Mouse (Mus musculus): ENCODE results near the gene Bin2. TPM values are rescaled to one million over a fixed set of nuclear protein-coding genes. Genes with fewer than 3 reads are reported as not detected.

Bin2 gene
- total RNA-seq, 1 experiment from 2014 or later = 506 TPM

DNA sequence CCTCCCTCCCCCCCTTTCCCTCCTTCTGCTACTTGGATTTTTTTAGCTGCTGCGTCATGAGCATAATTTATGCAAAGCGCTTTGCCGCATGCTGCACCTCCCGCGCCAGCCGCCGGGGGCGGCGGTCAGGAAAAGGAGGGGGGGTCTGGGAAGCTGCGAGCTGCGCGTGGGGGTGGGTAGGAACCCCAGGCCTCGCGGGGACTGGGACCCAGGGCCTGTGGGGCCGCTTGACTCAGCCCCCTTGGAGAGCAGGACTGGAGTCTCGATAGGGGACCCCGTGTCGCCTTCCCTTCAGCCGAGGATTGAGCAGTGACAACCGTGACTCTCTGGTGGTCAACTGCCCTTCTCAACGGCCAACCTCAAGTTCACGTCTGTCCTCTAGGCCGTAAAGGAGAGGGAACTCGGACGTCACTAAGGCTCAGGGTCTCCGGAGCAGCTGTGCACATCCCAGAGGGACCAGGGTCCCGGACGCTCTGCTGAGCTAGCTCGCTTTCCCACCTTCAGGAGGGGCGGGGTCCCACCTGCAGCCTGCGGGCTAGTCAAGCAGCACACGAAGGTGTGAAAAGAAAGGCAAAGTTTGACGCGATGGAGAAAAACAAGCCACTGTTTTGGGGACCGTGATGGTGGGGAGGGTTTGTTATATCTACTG lies 69.2 kb downstream of the Bin2 start:
- ATAC-seq (ENCODE audit: extremely low read depth, insufficient number of reproducible peaks, low FRiP score, poor library complexity, severe bottlenecking) = peak; percentile 67

DNA sequence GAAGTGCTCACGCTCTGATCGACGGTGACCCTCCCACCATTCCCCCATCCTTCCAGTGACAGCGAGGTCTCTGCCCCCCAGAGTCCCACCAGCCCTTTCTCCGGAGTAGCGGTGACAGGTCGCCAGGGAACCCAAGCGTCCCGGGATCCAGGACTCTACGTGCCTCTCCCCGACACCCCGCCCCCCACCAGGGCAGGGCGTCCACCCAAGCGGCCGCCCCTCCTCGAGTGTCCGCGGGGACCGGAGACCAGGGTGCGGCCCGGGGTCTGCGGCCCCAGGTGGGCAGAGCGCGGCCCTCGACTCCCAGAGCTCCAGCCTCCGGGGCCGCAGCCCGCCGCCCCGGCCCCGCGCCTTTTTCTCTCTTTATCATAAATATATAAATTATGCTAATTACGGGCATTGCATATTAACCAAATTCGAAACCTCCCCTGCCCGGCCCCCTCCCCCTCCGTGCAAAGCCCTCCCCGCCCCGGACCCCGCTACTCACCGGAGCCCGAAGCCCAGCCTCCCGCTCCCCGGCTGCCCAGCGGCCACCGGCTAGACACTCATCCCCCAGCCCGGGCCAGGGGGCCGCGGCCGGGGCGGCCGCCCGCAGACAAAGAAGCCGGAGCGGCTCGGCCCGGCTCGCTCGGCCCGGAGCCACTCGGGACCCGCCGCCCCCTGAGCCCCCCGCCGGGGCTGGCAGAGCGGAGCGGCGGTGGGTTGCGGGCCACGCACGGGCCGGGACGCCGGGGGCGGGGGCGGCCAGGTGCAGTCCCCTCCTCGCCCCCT lies 69.9 kb downstream of the Bin2 start, which contains the start of gene Pou6f1:
Gene Pou6f1, minus strand, starts transcription at position 709 of the 771 bp plus-strand sequence.
- ATAC-seq (ENCODE audit: extremely low read depth, insufficient number of reproducible peaks, low FRiP score, poor library complexity, severe bottlenecking) = no peak

DNA sequence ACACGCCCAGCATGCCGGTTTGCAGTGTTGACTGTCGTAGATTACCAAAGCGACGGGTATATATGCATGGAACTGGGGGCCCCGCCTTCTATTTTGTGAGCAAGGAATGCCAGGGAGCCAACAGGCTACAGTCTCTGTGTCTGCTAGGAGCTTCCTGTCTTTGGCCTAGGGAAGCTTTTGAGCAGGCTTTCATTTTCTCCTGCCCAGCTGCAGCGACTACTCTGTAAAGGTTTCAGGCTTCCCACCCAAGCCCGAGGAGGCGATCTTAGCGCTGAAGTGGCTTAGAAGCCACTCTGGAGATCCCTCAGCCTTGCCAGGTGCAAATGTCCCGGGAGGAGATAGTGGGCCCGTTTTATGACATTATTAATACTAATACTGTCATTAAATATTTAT lies 70.5 kb downstream of the Bin2 start:
- ATAC-seq (ENCODE audit: extremely low read depth, insufficient number of reproducible peaks, low FRiP score, poor library complexity, severe bottlenecking) = 0 out of 2 replicates have a peak, but pooled peaks have one; percentile 8

DNA sequence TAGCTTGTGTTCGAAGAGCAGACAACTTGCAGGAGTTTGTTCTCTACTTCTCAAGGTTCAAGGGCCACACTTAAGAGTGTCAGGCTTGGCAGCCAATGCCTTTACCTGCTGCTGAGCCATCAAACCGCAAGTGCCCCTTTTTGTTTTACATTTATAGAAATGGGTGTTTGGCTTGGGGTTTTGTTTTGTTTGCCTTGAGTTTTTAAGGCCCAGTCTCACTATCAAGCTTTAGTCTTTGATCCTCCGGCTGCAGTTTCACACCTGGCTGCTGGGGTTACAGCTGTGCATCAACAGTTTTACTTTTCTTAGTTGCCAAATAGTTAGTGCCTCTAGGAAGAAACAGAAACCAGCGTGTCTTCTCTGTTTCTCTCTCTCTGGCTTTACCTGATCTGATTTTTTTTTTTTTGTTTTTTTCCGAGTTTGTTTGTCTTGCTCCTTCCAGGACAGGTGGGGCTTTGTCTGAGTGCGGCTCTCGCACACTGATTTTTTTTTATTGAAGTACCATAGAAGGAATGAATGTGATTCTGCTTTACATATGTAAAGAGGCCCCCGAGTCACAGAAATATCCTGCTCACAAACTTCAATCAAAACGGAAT lies 71.0 kb downstream of the Bin2 start:
- ATAC-seq (ENCODE audit: extremely low read depth, insufficient number of reproducible peaks, low FRiP score, poor library complexity, severe bottlenecking) = peak; percentile 9

DNA sequence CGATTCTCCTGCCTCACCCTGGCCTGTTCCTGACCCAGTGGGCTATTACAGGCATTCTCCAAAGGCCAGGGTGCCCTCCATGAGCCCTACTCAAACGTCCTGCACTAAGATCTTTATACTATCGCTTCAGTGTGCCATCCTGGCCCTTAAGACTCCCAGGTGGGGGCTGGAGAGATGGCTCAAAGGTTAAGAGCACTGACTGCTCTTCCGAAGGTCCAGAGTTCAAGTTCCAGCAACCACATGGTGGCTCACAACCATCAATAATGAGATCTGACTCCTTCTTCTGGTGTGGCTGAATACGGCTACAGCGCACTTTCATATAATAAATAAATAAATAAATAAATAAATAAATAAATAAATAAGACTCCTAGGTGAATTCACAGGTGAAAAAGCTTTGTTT lies 76.5 kb downstream of the Bin2 start:
- ATAC-seq (ENCODE audit: extremely low read depth, insufficient number of reproducible peaks, low FRiP score, poor library complexity, severe bottlenecking) = no peak

Other genes starting within 250 kb of the Bin2 start
- not detected in 2 replicates for gene Gm5475, start 247.4 kb downstream of the Bin2 start, total RNA-seq (2017)
- 7.6 and 7.9 TPM in 2 replicates for gene Slc11a2, start 244.5 kb downstream of the Bin2 start, total RNA-seq (2017)
- gene Letmd1, start 200.5 kb downstream of the Bin2 start, total RNA-seq (2017) = 28.9 and 30.2 TPM in 2 replicates
- gene Csrnp2, start 174.1 kb downstream of the Bin2 start, total RNA-seq (2017) = 2.9 and 3.1 TPM in 2 replicates
- 6.5 and 12.8 TPM in 2 replicates for gene Tfcp2, start 117.5 kb downstream of the Bin2 start, total RNA-seq (2017)
- 16.7 and 27.8 TPM in 2 replicates for gene Pou6f1, start 69.6 kb downstream of the Bin2 start, total RNA-seq (2017)
- gene Dazap2, start 54.2 kb downstream of the Bin2 start, total RNA-seq (2017) = 376 and 417 TPM in 2 replicates
- gene Smagp, start 32.6 kb downstream of the Bin2 start, total RNA-seq (2017) = 6.1 and 9.2 TPM in 2 replicates
- 2.8 TPM in 1 of 2 replicates, not detected in the other for gene Cela1, start 18.4 kb upstream of the Bin2 start, total RNA-seq (2017)
- gene Galnt6, start 59.8 kb upstream of the Bin2 start, total RNA-seq (2017) = 32.4 and 33.1 TPM in 2 replicates
- 2.7 and 5.6 TPM in 2 replicates for gene Slc4a8, start 92.2 kb upstream of the Bin2 start, total RNA-seq (2017)
- gene Scn8a, start 200.3 kb upstream of the Bin2 start, total RNA-seq (2017) = 1.4 and 7.1 TPM in 2 replicates

Measured in neutrophil, adult 5-6 weeks (primary cell).